Mouse (Mus musculus) erythroblast, embryonic 14.5 days (primary cell): ENCODE results near the gene Dhx30. TPM values are rescaled to one million over a fixed set of nuclear protein-coding genes. Genes with fewer than 3 reads are reported as not detected.
"Not testable (repeated sequence)": the region's sequence is repeated elsewhere in the genome, so short reads cannot be mapped to it uniquely, and the experiment has no call there.

Experiments
- H3K27me3 ChIP-seq: 2 replicates; pipeline ENCODE4 v1.6.1; 2012; ENCODE audit warnings: inconsistent platforms; ENCODE audit not compliant: control insufficient read depth
- H3K36me3 ChIP-seq: 2 replicates; pipeline ENCODE4 v1.6.1; 2012; ENCODE audit warnings: mild to moderate bottlenecking, inconsistent platforms; ENCODE audit not compliant: control insufficient read depth
- H3K4me1 ChIP-seq: 2 replicates; pipeline ENCODE4 v1.6.1; 2012; ENCODE audit warnings: inconsistent platforms; ENCODE audit not compliant: control insufficient read depth
- H3K4me3 ChIP-seq: replicated peaks from 2 replicates; pipeline ENCODE3; 2012; ENCODE audit warnings: moderate library complexity, mild to moderate bottlenecking, inconsistent platforms
- H3K9me3 ChIP-seq: 2 replicates; pipeline ENCODE4 v1.6.1; 2012; ENCODE audit warnings: low read length, inconsistent platforms, mixed read lengths; ENCODE audit not compliant: control insufficient read depth
- GATA1 ChIP-seq: IDR thresholded peaks from 2 replicates; pipeline ENCODE4 v1.6.1; 2012; ENCODE audit warnings: low read length, inconsistent platforms, mixed read lengths
- TAL1 ChIP-seq: IDR thresholded peaks from 3 replicates; pipeline ENCODE4 v1.6.1; 2012; ENCODE audit warnings: low read length, inconsistent platforms, mixed read lengths
- polyA plus RNA-seq: library from polyadenylated mRNA; stranded (reverse); fragments of >175 nt; gene quantifications from 2 replicates; pipeline ENCODE4 v1.2.3, GENCODE M21; 2012

The Dhx30 gene
- polyA plus RNA-seq, 1 experiment = 1.1 TPM

DNA sequence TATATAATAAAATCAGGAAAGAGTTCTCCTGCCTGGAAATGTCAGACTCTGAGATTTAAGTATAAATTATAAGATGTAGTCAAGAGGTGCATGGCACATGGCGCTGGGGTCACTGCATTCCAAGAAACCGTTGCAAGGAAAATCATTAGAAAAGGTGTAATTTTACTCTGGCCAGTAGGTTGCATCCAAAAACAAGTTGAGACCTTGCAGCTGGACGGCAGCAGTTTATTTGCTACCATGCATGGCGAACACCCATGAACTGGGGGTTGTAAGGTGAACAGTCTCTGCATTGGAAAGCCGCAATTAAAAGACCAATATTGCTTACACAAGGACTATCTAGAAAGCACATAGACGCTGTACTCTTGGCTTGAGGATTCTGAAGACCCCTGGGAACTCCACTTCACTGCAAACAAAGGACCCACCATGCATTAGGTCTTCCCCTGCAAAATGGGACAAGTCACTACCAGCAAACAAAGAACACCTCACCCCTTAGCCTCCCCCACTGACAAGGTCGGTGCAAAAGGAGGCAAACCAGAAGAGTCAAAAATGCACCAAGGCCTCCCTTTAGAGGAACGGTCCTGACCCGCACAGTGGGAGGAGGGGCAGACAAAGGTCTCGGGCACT is 1.2 kb downstream of the Dhx30 start:
- Histone ChIP-seq H3K4me3 (peak overlapping the region; percentile 91), H3K27me3 (no peaks in the 10 kb centered on the region), H3K4me1 (peaks cover 29% of the 10 kb centered on the region), H3K36me3 (peaks cover 31% of the 10 kb centered on the region), H3K9me3 (no peaks in the 10 kb centered on the region)
- TF ChIP-seq GATA1 (no peak), TAL1 (no peak)

DNA sequence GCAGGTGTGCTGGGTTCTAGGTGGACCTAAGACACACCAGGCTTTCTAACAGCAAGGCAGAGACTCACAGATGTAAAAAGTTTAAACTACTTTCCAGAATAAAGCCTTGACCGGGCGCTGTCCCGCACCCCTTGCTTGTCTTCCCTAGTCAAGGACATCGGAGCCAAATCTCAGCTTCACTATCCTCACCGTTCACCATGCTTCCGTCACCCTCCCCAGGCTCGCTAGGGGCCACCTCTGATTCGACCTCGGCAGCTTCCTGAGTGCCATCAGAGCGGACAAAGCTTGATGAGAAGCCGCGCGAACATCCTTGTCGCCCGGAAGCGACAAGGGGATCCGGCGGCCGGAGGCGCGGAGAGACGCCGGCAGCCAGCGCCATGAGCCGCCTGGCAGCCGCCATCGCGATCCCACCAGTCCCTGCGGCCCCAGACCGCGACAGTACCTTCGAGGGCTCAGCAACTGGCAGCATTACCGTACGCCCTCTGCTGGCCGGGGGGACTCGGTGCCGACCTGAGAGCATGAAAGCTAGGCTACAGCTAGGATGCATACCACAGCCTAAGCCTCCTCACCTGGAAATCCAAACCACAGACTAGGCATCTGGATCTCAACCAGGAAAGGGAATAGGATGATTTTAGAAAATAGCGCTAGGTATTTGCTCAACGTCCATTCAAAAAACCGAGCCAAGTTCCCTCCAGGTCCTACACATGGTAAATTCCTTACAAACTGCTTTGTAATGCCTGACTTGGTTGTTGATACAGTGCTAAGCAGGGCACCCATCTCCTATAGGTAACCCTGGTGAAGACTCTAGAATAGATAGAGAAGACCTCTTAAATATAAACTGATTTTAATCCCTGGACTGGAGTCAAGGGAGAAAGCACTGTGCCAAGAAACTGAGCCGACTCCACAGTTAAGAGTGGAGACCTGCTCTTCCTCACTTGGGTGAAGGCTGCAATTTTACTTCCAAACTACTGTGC is 16.7 kb downstream of the Dhx30 start:
- no peaks in the 10 kb centered on the region for H3K27me3 ChIP-seq
- TF ChIP-seq TAL1 (no peak), GATA1 (no peak)
- H3K4me1 ChIP-seq = peaks cover 20% of the 10 kb centered on the region
- peak overlapping the region; percentile 69 for H3K4me3 ChIP-seq
- H3K9me3 ChIP-seq = no peaks in the 10 kb centered on the region
- peaks cover 51% of the 10 kb centered on the region for H3K36me3 ChIP-seq

DNA sequence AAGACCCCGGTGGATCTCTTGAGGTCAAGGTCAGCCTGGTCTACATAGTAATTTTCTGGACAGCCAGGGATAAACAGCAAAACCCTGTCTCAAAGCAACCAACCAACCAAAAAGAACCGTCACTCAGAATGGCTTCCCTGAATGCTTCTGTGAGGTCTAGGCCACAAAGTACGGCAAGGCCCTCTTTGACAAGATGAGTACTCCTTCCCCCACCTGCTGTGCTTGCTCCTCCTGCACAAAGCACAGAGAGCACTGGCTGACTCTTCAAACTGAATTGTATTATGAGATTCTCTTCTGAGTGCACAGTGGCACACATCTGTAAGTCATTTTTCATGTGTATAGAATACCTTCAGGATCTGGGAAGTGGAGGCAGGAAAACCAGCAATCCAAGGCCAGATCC is 19.8 kb downstream of the Dhx30 start:
- Histone ChIP-seq H3K9me3 (no peaks in the 10 kb centered on the region), H3K27me3 (no peaks in the 10 kb centered on the region), H3K4me3 (no peak overlapping the region), H3K36me3 (peaks cover 49% of the 10 kb centered on the region), H3K4me1 (peaks cover 16% of the 10 kb centered on the region)
- TF ChIP-seq TAL1 (no peak), GATA1 (no peak)

DNA sequence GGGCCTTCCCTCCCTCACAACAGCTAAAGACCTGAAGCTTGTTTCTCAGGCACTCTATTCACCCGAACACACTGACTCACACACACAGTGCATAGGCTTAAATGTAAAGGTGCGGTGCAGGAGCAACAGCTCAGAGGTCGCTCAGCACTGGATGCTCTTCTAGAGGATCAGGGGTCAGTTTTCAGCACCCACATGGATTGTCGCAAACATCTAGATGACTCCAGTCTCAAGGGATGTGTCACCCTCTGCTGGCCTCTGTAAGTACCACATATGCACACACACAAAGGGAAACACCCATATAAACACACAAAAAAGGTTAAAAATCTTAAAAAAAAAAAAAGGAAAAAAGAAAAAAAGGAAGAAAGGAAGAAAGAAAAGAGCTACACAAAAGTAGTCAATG is 22.9 kb downstream of the Dhx30 start:
- TF ChIP-seq TAL1 = no peak
- TF ChIP-seq GATA1 = no peak
- Histone ChIP-seq H3K27me3 (no peaks in the 10 kb centered on the region), H3K36me3 (peaks cover 72% of the 10 kb centered on the region), H3K4me1 (peaks cover 5% of the 10 kb centered on the region), H3K4me3 (no peak overlapping the region), H3K9me3 (no peaks in the 10 kb centered on the region)

DNA sequence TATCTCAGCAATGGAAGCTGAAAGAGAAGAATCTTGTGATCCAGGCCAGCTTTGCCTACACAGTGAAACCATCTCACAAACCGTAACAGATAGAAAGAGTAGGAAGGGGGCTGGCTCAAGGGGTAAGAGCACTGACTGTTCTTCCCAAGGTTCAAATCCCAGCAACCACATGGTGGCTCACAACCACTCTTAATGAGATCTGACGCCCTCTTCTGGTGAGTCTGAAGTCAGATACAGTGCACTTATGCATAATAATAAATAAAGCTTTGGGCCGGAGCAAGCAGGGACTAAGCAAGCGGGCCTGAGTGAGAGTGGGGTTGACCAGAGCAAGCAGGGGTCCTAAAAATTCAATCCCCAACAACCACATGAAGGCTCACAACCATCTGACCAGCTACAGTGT is 24.3 kb downstream of the Dhx30 start:
- Histone ChIP-seq H3K27me3 (no peaks in the 10 kb centered on the region), H3K36me3 (peaks cover 78% of the 10 kb centered on the region), H3K4me1 (no peaks in the 10 kb centered on the region), H3K4me3 (no peak overlapping the region), H3K9me3 (no peaks in the 10 kb centered on the region)
- TF ChIP-seq TAL1 = no peak
- no peak for TF ChIP-seq GATA1

DNA sequence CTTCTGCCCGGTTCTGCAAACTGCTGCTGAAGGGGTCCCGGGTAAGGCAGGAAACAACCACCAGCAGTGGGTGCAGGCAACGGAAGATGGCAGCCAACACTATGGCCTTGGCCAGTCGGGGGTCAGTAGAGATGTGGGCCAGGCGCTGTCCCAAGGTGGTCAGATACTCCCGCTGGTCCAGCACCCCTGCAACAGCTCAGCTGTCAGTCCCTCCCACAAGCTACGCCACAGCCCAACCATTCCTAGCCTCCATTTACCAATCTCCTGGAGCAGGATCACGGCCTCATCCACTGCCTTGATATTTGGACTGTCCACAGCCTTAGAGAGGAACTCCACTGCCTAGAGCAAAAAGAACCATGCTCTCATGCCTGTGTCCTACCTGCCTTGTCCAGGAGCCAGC is 31.9 kb downstream of the Dhx30 start:
- no peaks in the 10 kb centered on the region for H3K4me1 ChIP-seq
- TF ChIP-seq TAL1 = no peak
- TF ChIP-seq GATA1 = no peak
- H3K36me3 ChIP-seq = peaks cover 76% of the 10 kb centered on the region
- no peaks in the 10 kb centered on the region for H3K9me3 ChIP-seq
- no peak overlapping the region for H3K4me3 ChIP-seq
- no peaks in the 10 kb centered on the region for H3K27me3 ChIP-seq

DNA sequence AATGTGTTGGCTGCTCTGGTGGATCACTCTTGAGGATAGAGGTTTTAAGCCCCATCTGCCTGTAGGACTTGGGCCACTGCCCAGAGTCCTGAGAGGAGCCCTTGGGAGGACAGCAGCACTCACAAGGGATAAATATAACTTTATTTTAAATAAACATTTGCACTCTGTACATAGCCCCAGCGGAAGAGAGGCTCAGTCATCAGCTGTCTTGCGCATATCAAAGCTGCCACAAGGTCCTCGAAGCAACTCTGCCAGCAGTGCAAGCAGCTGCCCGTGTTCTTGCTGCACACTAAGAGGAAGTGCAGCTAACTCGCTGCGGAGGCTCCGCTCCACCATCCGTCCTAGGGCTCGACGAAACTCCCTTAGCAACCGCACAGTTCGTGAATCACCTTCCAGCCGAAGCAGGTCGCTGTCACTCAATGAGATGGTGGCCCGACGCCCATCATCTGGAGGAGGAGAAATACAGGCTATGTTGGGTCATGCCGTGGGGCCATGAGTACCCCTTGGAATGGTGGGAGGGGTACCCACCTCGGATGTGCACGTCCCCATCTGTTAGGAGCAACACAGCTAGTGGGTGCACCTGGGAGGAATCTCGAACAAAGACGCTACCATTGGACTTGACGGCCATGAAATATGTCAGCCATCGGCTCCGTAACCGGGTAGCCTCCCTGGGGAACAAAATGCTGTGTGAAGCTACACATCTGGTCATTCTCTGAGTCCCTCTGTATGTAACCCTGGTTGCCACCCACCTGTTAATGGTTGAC is 33.2 kb downstream of the Dhx30 start:
- H3K36me3 ChIP-seq = peaks cover 64% of the 10 kb centered on the region
- no peaks in the 10 kb centered on the region for H3K4me1 ChIP-seq
- TF ChIP-seq GATA1 (no peak), TAL1 (no peak)
- no peak overlapping the region for H3K4me3 ChIP-seq
- no peaks in the 10 kb centered on the region for H3K9me3 ChIP-seq
- no peaks in the 10 kb centered on the region for H3K27me3 ChIP-seq

DNA sequence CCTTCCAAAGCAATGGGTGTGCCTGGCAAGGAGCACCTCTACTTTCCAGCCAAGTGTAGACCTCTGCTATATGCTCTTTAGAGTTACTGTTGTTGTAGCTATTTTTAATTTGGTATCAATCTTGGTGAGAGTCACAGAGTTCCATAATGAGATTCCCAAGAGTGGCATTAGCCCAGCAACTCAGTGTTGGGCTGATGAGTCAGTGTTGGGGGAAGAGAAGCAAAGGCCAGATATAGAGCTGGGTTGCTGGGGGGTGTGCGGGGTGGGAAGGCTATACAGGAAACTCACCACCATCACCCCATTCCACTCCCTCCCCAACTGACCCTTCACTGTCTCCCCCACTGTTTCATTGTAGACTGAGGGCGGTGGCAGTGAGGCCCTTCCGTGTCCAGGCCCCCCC is 36.6 kb downstream of the Dhx30 start:
- no peak for TF ChIP-seq TAL1
- no peak for TF ChIP-seq GATA1
- Histone ChIP-seq H3K27me3 (no peaks in the 10 kb centered on the region), H3K4me3 (no peak overlapping the region), H3K4me1 (no peaks in the 10 kb centered on the region), H3K9me3 (no peaks in the 10 kb centered on the region), H3K36me3 (peaks cover 30% of the 10 kb centered on the region)

DNA sequence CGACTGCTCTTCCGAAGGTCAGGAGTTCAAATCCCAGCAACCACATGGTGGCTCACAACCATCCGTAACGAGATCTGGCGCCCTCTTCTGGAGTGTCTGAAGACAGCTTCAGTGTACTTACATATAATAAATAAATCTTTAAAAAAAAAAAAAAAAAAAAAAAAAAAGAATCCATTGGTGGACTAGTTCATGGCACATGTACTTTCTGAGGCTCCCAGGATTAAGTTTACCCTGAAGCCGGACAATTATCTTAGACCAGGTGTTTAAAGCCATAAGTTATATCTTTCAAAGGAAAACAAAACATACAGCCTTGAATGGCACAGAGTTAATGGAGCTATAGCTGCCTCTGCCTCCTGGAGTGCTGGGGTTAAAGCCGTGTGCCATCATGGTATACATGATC is 41.2 kb downstream of the Dhx30 start:
- not testable (repeated sequence) for H3K36me3 ChIP-seq

More for the DNA sequence above, 41.2 kb downstream of the Dhx30 start:
- not testable (repeated sequence) for H3K27me3 ChIP-seq, H3K4me3 ChIP-seq, H3K9me3 ChIP-seq, H3K4me1 ChIP-seq
